Mouse (Mus musculus): Measurements from ENCODE around the gene Msh5. TPM values are rescaled to one million over a fixed set of nuclear protein-coding genes. Genes with fewer than 3 reads are reported as not detected.
A peak's percentile ranks its signal among the peaks of the same experiment; 100 is the strongest.
"Not testable (repeated sequence)": the region's sequence is repeated elsewhere in the genome, so short reads cannot be mapped to it uniquely, and the experiment has no call there.

Gene Msh5
- total RNA-seq, 2 experiments from 2014 or later: 0.19 to 0.62 TPM

GRCm38 (mm10) chr17:35005902-35006301 lies 40.6 kb downstream of the Msh5 start:
- ATAC-seq (replicated peaks; ENCODE audit: poor library complexity, severe bottlenecking): not testable (repeated sequence)

- ATAC-seq (replicated peaks; ENCODE audit: poor library complexity, severe bottlenecking): no peak
Observed at GRCm38 (mm10) chr17:35005158-35005557, 41.4 kb downstream of the Msh5 start.

GRCm38 (mm10) chr17:35004075-35004717 lies 42.3 kb downstream of the Msh5 start:
- ATAC-seq (replicated peaks; ENCODE audit: poor library complexity, severe bottlenecking): no peak

- no peak for ATAC-seq (replicated peaks; ENCODE audit: poor library complexity, severe bottlenecking)
Observed at GRCm38 (mm10) chr17:35003022-35003838, 43.3 kb downstream of the Msh5 start.

GRCm38 (mm10) chr17:35002153-35002865 lies 44.2 kb downstream of the Msh5 start:
- no peak for ATAC-seq (replicated peaks; ENCODE audit: poor library complexity, severe bottlenecking)

GRCm38 (mm10) chr17:35001452-35002152 lies 44.9 kb downstream of the Msh5 start:
- ATAC-seq (replicated peaks; ENCODE audit: poor library complexity, severe bottlenecking): peak; percentile 46

- ATAC-seq (replicated peaks; ENCODE audit: poor library complexity, severe bottlenecking): peak; percentile 50
Observed at GRCm38 (mm10) chr17:35000717-35001451, 45.7 kb downstream of the Msh5 start, which contains the start of gene Vars. Vars (plus strand) TSS chr17:35000987.

- peak; percentile 8; the same call in 1 of the 2 replicates for ATAC-seq (replicated peaks; ENCODE audit: poor library complexity, severe bottlenecking)
Observed at GRCm38 (mm10) chr17:34999871-35000716, 46.5 kb downstream of the Msh5 start.

GRCm38 (mm10) chr17:34998526-34999430 lies 47.8 kb downstream of the Msh5 start:
- no peak for ATAC-seq (replicated peaks; ENCODE audit: poor library complexity, severe bottlenecking)

- ATAC-seq (replicated peaks; ENCODE audit: poor library complexity, severe bottlenecking): no peak
Observed at GRCm38 (mm10) chr17:34997142-34997483, 49.4 kb downstream of the Msh5 start.

GRCm38 (mm10) chr17:34996411-34997141 lies 50.0 kb downstream of the Msh5 start:
- no peak for ATAC-seq (replicated peaks; ENCODE audit: poor library complexity, severe bottlenecking)

- not testable (repeated sequence) for ATAC-seq (replicated peaks; ENCODE audit: poor library complexity, severe bottlenecking)
Observed at GRCm38 (mm10) chr17:34995927-34996326, 50.6 kb downstream of the Msh5 start.

- not testable (repeated sequence) for ATAC-seq (replicated peaks; ENCODE audit: poor library complexity, severe bottlenecking)
Observed at GRCm38 (mm10) chr17:34995192-34995591, 51.4 kb downstream of the Msh5 start.

GRCm38 (mm10) chr17:34994751-34995150 lies 51.8 kb downstream of the Msh5 start:
- no peak for ATAC-seq (replicated peaks; ENCODE audit: poor library complexity, severe bottlenecking)

- no peak for ATAC-seq (replicated peaks; ENCODE audit: poor library complexity, severe bottlenecking)
Observed at GRCm38 (mm10) chr17:34984218-34984617, 62.3 kb downstream of the Msh5 start.

- ATAC-seq (replicated peaks; ENCODE audit: poor library complexity, severe bottlenecking): peak; percentile 62
Observed at GRCm38 (mm10) chr17:34982328-34982727, 64.2 kb downstream of the Msh5 start.

- ATAC-seq (replicated peaks; ENCODE audit: poor library complexity, severe bottlenecking): peak; percentile 76
Observed at GRCm38 (mm10) chr17:34981690-34982180, 64.8 kb downstream of the Msh5 start, which contains the start of gene Lsm2. Lsm2 (plus strand) TSS chr17:34981862.

Measured in granulocyte monocyte progenitor cell, adult 5-6 weeks (primary cell).